Mouse (Mus musculus) kidney, adult 2 months (tissue): ENCODE data around the gene Dnmt1.

Source experiments
- CTCF ChIP-seq: fragments of 200-500 bp; conservative IDR thresholded peaks from 2 replicates; pipeline ENCODE4 v1.5.1; 2011; ENCODE audit warnings: low read depth, mild to moderate bottlenecking, control low read depth, low read length, moderate library complexity, mixed read lengths; ENCODE audit not compliant: insufficient read depth, insufficient read length
- POLR2A ChIP-seq: fragments of 200-500 bp; IDR thresholded peaks from one replicate; pipeline ENCODE4 v1.6.1; 2011; ENCODE audit warnings: low read depth, low read length, control low read depth

GRCm38 (mm10) chr9:20923258-20923657, 36.4 kb downstream of the Dnmt1 start:
- TF ChIP-seq POLR2A, result no peak
- TF ChIP-seq CTCF, result no peak
